Mouse (Mus musculus) lung, embryonic 15.5 days (tissue): ENCODE results near the gene Scn10a. TPM values are rescaled to one million over a fixed set of nuclear protein-coding genes. Genes with fewer than 3 reads are reported as not detected.

Experiments used
- ATAC-seq: fragments of 200-750 bp; cut with Nextera tagmentation; 2 replicates; pipeline ENCODE4 v1.8.0; 2017; ENCODE audit warnings: moderate number of reproducible peaks, borderline replicate concordance; ENCODE audit not compliant: low FRiP score, low TSS enrichment; ENCODE audit errors: extremely low read depth
- H3K27ac ChIP-seq: fragments of 300-500 bp; sonication (generic); 2 replicates; pipeline ENCODE4 v1.5.1; 2015; ENCODE audit warnings: moderate library complexity, mild to moderate bottlenecking, inconsistent platforms
- H3K27me3 ChIP-seq: fragments of 300-500 bp; sonication (generic); 2 replicates; pipeline ENCODE4 v1.6.1; 2015; ENCODE audit warnings: inconsistent platforms
- H3K36me3 ChIP-seq: fragments of 300-500 bp; sonication (generic); 2 replicates; pipeline ENCODE4 v1.6.1; 2015; ENCODE audit warnings: inconsistent platforms
- H3K4me1 ChIP-seq: fragments of 300-500 bp; sonication (generic); 2 replicates; pipeline ENCODE4 v1.6.1; 2015; ENCODE audit warnings: inconsistent platforms
- H3K4me2 ChIP-seq: fragments of 300-500 bp; sonication (generic); 2 replicates; pipeline ENCODE4 v1.6.1; 2015; ENCODE audit warnings: inconsistent platforms, mild to moderate bottlenecking, moderate library complexity
- H3K4me3 ChIP-seq: fragments of 300-500 bp; sonication (generic); 2 replicates; pipeline ENCODE4 v1.5.1; 2015; ENCODE audit warnings: mild to moderate bottlenecking, inconsistent platforms
- H3K9ac ChIP-seq: fragments of 300-500 bp; sonication (generic); 2 replicates; pipeline ENCODE4 v1.6.1; 2015; ENCODE audit warnings: inconsistent platforms
- H3K9me3 ChIP-seq: fragments of 300-500 bp; sonication (generic); 2 replicates; pipeline ENCODE4 v1.6.1; 2016; ENCODE audit warnings: inconsistent platforms
- WGBS: fragments of 180-500 bp; shearing (Covaris S2); methylation state at CpG from one replicate; pipeline ENCODE4 v1.1.7; 2015; 5-methylcytosine and 5-hydroxymethylcytosine counted together
- polyA plus RNA-seq: library from polyadenylated mRNA; unstranded; fragments of >200 nt; fragmentation: Nextera tagmentation; extraction: Ambion mirVana; gene quantifications from 2 replicates; pipeline ENCODE4 v1.2.1, GENCODE M21; 2015

The Scn10a gene
- polyA plus RNA-seq, 1 experiment from 2014 or later, result 0.09 TPM

- 0 out of 2 replicates have a peak, but pooled peaks cover 7% of the 10 kb centered on the region for H3K4me1 ChIP-seq
- no peak overlapping the region for H3K9ac ChIP-seq
- peaks cover 17% of the 10 kb centered on the region for H3K27me3 ChIP-seq
- no peak overlapping the region for H3K27ac ChIP-seq
- H3K4me2 ChIP-seq, result no peak overlapping the region
- no peak for ATAC-seq
- H3K4me3 ChIP-seq, result no peak overlapping the region
- no peaks in the 10 kb centered on the region for H3K9me3 ChIP-seq
- 68% methylated on average over 5 of the region's 5 CpGs for whole genome bisulfite sequencing
- H3K36me3 ChIP-seq, result no peaks in the 10 kb centered on the region
These were observed 85.6 kb downstream of the Scn10a start for GRCm38 (mm10) chr9:119633475-119633874.

GRCm38 (mm10) chr9:119632801-119633200, 86.3 kb downstream of the Scn10a start:
- no peaks in the 10 kb centered on the region for H3K9me3 ChIP-seq
- H3K27ac ChIP-seq, result no peak overlapping the region
- H3K4me3 ChIP-seq, result no peak overlapping the region
- no peak overlapping the region for H3K9ac ChIP-seq
- 0 out of 2 replicates have a peak, but pooled peaks cover 7% of the 10 kb centered on the region for H3K4me1 ChIP-seq
- H3K36me3 ChIP-seq, result no peaks in the 10 kb centered on the region
- no peak overlapping the region for H3K4me2 ChIP-seq
- 28% methylated on average over 12 of the region's 12 CpGs for WGBS
- peaks cover 17% of the 10 kb centered on the region for H3K27me3 ChIP-seq
- ATAC-seq, result no peak

- Histone ChIP-seq H3K4me2 (no peak overlapping the region), H3K4me3 (no peak overlapping the region), H3K27ac (no peak overlapping the region), H3K36me3 (no peaks in the 10 kb centered on the region), H3K4me1 (0 out of 2 replicates have a peak, but pooled peaks cover 7% of the 10 kb centered on the region), H3K9ac (no peak overlapping the region), H3K27me3 (peaks cover 17% of the 10 kb centered on the region), H3K9me3 (no peaks in the 10 kb centered on the region)
- WGBS, result 10% methylated on average over 15 of the region's 15 CpGs
- no peak; the same call in 1 of the 2 replicates for ATAC-seq
These were observed 87.1 kb downstream of the Scn10a start for GRCm38 (mm10) chr9:119631899-119632533.

- H3K4me1 ChIP-seq, result 0 out of 2 replicates have a peak, but pooled peaks cover 7% of the 10 kb centered on the region
- H3K36me3 ChIP-seq, result no peaks in the 10 kb centered on the region
- H3K4me2 ChIP-seq, result no peak overlapping the region
- peaks cover 17% of the 10 kb centered on the region for H3K27me3 ChIP-seq
- no peak overlapping the region for H3K9ac ChIP-seq
- H3K4me3 ChIP-seq, result no peak overlapping the region
- WGBS, result 64% methylated on average over 13 of the region's 13 CpGs
- H3K9me3 ChIP-seq, result no peaks in the 10 kb centered on the region
- no peak overlapping the region for H3K27ac ChIP-seq
- no peak for ATAC-seq
These were observed 87.7 kb downstream of the Scn10a start for GRCm38 (mm10) chr9:119631393-119631898.

GRCm38 (mm10) chr9:119628690-119629268, 90.3 kb downstream of the Scn10a start:
- no peaks in the 10 kb centered on the region for H3K36me3 ChIP-seq
- H3K4me3 ChIP-seq, result no peak overlapping the region
- H3K4me1 ChIP-seq, result 0 out of 2 replicates have a peak, but pooled peaks cover 7% of the 10 kb centered on the region
- no peak for ATAC-seq
- WGBS, result 59% methylated on average over 8 of the region's 8 CpGs
- peaks cover 10% of the 10 kb centered on the region for H3K27me3 ChIP-seq
- no peak overlapping the region for H3K27ac ChIP-seq
- H3K4me2 ChIP-seq, result no peak overlapping the region
- no peaks in the 10 kb centered on the region for H3K9me3 ChIP-seq
- no peak overlapping the region for H3K9ac ChIP-seq

GRCm38 (mm10) chr9:119627227-119627626, 91.9 kb downstream of the Scn10a start:
- Histone ChIP-seq H3K4me1 (0 out of 2 replicates have a peak, but pooled peaks cover 4% of the 10 kb centered on the region), H3K27me3 (no peaks in the 10 kb centered on the region; the same call in 1 of the 2 replicates), H3K4me2 (no peak overlapping the region), H3K27ac (no peak overlapping the region), H3K9me3 (no peaks in the 10 kb centered on the region), H3K9ac (no peak overlapping the region), H3K4me3 (no peak overlapping the region), H3K36me3 (no peaks in the 10 kb centered on the region)
- WGBS, result 63% methylated on average over 6 of the region's 6 CpGs
- no peak for ATAC-seq

- Histone ChIP-seq H3K9me3 (no peaks in the 10 kb centered on the region), H3K36me3 (no peaks in the 10 kb centered on the region), H3K27me3 (no peaks in the 10 kb centered on the region), H3K4me3 (no peak overlapping the region), H3K27ac (no peak overlapping the region), H3K4me1 (no peaks in the 10 kb centered on the region), H3K9ac (no peak overlapping the region), H3K4me2 (no peak overlapping the region)
- ATAC-seq, result no peak
- WGBS, result 65% methylated on average over 4 of the region's 4 CpGs
These were observed 95.0 kb downstream of the Scn10a start for GRCm38 (mm10) chr9:119624151-119624550.

GRCm38 (mm10) chr9:119614798-119615197, 104.3 kb downstream of the Scn10a start:
- Histone ChIP-seq H3K4me1 (no peaks in the 10 kb centered on the region), H3K9me3 (no peaks in the 10 kb centered on the region), H3K9ac (no peak overlapping the region), H3K27ac (no peak overlapping the region), H3K36me3 (no peaks in the 10 kb centered on the region), H3K4me2 (no peak overlapping the region), H3K4me3 (no peak overlapping the region), H3K27me3 (no peaks in the 10 kb centered on the region)
- no peak for ATAC-seq
- WGBS, result 66% methylated on average over 6 of the region's 6 CpGs

GRCm38 (mm10) chr9:119610563-119611166, 108.5 kb downstream of the Scn10a start:
- H3K27ac ChIP-seq, result no peak overlapping the region

GRCm38 (mm10) chr9:119606906-119607305, 112.2 kb downstream of the Scn10a start:
- Histone ChIP-seq H3K27me3 (no peaks in the 10 kb centered on the region), H3K9me3 (no peaks in the 10 kb centered on the region), H3K4me3 (no peak overlapping the region), H3K4me2 (no peak overlapping the region), H3K36me3 (no peaks in the 10 kb centered on the region), H3K4me1 (0 out of 2 replicates have a peak, but pooled peaks cover 4% of the 10 kb centered on the region), H3K27ac (no peak overlapping the region), H3K9ac (no peak overlapping the region)
- 89% methylated on average over 5 of the region's 5 CpGs for WGBS
- no peak for ATAC-seq

More at GRCm38 (mm10) chr9:119610563-119611166, 108.5 kb downstream of the Scn10a start:
- Histone ChIP-seq H3K4me2 (no peak overlapping the region), H3K27me3 (no peaks in the 10 kb centered on the region), H3K9ac (no peak overlapping the region), H3K4me3 (no peak overlapping the region), H3K4me1 (no peaks in the 10 kb centered on the region), H3K9me3 (no peaks in the 10 kb centered on the region), H3K36me3 (no peaks in the 10 kb centered on the region)
- WGBS, result 81% methylated on average over 7 of the region's 7 CpGs
- ATAC-seq, result no peak

- H3K4me3 ChIP-seq, result no peak overlapping the region
- 57% methylated on average over 8 of the region's 8 CpGs for WGBS
These were observed 114.5 kb downstream of the Scn10a start for GRCm38 (mm10) chr9:119604607-119605006.

GRCm38 (mm10) chr9:119598501-119598900, 120.6 kb downstream of the Scn10a start:
- Histone ChIP-seq H3K27ac (no peak overlapping the region), H3K9me3 (no peaks in the 10 kb centered on the region), H3K4me2 (no peak overlapping the region), H3K4me3 (no peak overlapping the region), H3K36me3 (no peaks in the 10 kb centered on the region), H3K4me1 (0 out of 2 replicates have a peak, but pooled peaks cover 2% of the 10 kb centered on the region), H3K9ac (no peak overlapping the region), H3K27me3 (no peaks in the 10 kb centered on the region)
- no peak for ATAC-seq
- WGBS, result 75% methylated on average over 10 of the region's 10 CpGs

More at GRCm38 (mm10) chr9:119604607-119605006, 114.5 kb downstream of the Scn10a start:
- no peak overlapping the region for H3K27ac ChIP-seq
- H3K9me3 ChIP-seq, result no peaks in the 10 kb centered on the region
- ATAC-seq, result no peak
- no peaks in the 10 kb centered on the region for H3K27me3 ChIP-seq
- no peak overlapping the region for H3K4me2 ChIP-seq
- H3K9ac ChIP-seq, result no peak overlapping the region
- H3K36me3 ChIP-seq, result no peaks in the 10 kb centered on the region
- 0 out of 2 replicates have a peak, but pooled peaks cover 4% of the 10 kb centered on the region for H3K4me1 ChIP-seq
